Mouse (Mus musculus) erythroblast, adult 5-6 weeks (primary cell): ENCODE measurements around the gene Gnat1. TPM values are rescaled to one million over a fixed set of nuclear protein-coding genes. Genes with fewer than 3 reads are reported as not detected.

Experiments used
- ATAC-seq: replicated peaks from 2 replicates; pipeline ENCODE4 v1.8.0; 2016; ENCODE audit warnings: moderate number of reproducible peaks, mild to moderate bottlenecking, moderate TSS enrichment, inconsistent platforms; ENCODE audit not compliant: poor library complexity, low FRiP score, severe bottlenecking
- total RNA-seq, 2 experiments: library from RNA; stranded (forward) in 1 of 2; stranded (reverse) in 1 of 2; fragments of 150-400 nt in 1 of 2; fragments of 200-764, 138-1000 nt in 1 of 2; gene quantifications; 2 replicates each; pipeline versions ENCODE4 v1.2.3 to v1.2.4; 2015 to 2017; ENCODE audit warnings: low replicate concordance in 2 of 2

Gene Gnat1
- total RNA-seq, 2 experiments from 2014 or later: not detected

DNA sequence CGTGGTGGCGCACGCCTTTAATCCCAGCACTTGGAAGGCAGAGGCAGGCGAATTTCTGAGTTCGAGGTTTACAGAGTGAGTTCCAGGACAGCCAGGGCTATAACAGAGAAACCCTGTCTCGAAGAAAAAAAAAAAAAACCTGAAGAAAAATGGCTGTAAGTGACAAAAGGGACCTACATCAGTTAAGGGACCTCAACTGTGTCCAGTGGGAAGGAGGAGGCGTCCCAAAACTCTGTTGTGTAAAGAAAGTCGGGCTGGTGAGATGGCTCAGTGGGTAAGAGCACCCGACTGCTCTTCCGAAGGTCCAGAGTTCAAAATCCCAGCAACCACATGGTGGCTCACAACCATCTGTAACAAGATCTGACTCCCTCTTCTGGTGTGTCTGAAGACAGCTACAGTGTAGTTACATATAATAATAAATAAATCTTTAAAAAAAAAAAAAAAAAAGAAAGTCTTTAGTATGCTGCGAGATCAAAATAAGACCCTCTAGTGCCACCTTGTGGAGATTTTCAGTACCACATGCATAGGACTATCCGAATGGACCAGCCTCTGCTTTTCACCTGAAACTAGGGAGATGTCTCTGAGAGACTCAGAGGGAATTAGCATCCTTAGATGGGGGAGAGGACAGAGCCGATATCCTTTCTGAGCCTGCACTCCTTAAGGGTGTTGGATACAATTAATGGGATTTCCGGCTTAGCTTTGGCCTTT lies 1.5 kb downstream of the Gnat1 start:
- peak; percentile 68 for ATAC-seq

GRCm38 (mm10) chr9:107677091-107677784 lies 2.3 kb downstream of the Gnat1 start:
- ATAC-seq: peak; percentile 66

GRCm38 (mm10) chr9:107676302-107676701 lies 3.2 kb downstream of the Gnat1 start:
- no peak for ATAC-seq

GRCm38 (mm10) chr9:107675671-107676301 lies 3.7 kb downstream of the Gnat1 start:
- ATAC-seq: no peak

DNA sequence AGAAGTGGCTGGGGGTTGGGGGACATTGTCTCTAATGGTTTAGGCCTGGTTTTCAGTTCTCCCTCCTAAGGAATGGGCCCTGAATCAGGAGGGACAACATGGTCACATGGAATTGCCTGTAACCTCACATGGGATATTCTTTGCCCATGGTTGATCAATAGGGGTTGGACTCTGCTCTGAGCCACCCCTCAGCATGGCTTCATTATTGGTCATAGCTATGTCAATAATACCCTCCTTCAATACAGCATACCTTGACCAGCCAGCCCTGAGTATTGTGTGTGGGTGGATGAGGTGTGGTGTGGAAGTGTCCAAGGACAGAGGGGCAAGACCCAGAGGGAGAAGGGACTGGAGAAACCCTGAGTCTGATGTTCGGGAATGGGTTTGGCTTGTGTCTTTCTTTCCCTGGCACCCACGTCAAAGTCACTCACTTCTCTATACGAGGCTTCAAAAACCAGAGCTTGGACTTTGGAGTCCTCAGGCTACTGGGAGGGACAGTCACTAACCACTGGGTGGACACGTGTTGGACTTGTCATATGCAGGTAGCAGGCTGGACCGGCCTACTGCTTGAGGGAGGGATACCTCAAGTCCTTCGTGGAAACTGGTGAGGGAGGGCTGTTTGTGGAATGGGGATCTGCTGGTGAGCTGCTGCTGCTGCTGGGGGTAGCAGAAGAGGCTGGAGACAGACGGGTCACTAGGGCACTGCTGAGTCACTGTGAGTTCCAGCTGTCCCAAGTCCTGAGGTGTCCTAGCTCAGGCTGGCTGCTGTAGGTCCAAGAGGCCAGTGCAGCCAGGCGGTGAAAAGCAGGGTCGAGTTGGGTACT lies 4.7 kb downstream of the Gnat1 start:
- ATAC-seq: no peak

GRCm38 (mm10) chr9:107670259-107670658 lies 9.3 kb downstream of the Gnat1 start:
- ATAC-seq: no peak

DNA sequence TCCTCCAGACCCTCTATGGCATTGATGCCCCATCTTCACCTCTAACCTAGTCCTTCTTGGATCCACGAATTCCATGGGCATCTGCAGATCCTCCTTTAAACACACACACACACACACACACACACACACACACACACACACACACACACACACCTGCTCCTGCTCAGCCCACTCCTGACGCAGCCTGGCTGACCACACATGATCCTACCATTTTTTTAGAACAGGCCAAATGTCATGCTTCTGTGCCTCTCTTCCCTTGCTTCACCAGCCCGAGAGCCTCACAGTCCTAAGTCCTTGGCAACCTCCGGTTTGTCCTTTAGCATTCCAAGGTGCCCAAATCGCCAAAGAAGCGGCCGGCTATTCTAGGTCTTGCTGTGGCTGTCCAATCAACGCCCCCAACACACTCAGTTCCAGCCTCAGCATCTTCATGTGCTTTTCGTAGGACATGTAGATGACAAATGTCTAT lies 10.0 kb downstream of the Gnat1 start, which contains the start of gene Slc38a3:
TSS of gene Slc38a3 (minus strand) at position 51 of the 466 bp plus-strand sequence.
- no peak for ATAC-seq

DNA sequence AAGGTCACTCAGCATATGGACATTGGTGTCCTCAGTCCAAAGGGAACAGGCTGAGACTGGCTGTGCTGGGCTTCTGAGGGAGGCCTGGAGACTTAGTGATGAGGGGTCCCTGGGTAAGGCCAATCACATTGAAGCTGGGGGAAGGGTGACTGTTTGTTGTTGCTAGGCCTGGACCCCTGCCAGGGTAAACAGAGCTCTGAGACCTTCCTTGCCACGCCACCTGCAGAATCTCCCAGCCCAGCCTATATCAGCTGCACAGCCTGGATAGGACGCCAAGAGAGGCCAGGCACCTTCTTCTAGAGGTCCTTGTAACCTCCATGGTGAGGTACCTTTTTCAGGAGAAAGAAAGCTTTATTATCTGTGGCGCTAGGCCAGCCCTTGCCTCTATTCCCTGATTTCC lies 10.6 kb downstream of the Gnat1 start:
- ATAC-seq: no peak

- ATAC-seq: no peak
Measured at GRCm38 (mm10) chr9:107668011-107668410, 11.5 kb downstream of the Gnat1 start.

DNA sequence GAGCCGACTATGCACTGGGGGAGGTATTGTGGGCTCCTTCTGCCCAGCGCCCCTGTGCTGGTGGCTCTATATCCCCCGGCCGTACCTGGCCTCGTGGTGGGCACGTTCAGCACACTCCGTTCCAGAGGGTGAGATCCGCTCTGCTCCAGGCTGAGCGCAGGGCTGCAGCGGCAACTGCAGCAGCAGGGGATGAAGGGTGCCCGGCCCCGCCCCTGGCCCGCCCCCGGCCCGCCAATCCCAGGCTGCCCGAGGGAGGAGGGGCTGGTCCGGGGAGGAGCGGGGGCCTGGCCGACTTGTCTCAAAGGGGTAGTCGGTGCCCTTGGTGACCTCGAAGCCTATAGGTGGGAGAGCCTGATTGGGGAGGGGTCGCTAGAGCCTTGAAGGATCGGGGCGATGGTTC lies 12.3 kb downstream of the Gnat1 start:
- ATAC-seq: no peak

DNA sequence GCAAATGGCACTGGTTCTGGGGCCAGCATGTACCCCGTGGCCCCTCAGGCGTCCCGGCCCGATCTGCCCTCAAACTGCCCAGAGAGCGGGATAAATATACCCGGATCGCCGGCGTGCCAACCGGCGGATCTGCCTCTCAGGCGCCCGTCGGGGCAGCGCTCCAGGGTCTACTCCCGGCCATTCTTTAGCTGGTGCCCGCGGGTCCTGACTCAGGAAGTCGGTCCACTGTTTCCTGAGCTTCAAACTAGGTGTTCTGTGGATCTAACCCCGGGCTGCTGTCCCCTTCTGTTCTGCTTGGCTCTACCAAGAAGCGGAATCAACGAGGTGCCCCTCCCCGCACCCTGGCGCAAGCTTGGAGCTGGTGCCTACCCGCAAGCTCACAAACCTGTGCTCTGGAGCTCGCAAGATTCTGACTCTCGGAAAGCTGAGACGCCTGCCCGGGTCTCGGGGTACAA lies 12.7 kb downstream of the Gnat1 start:
- ATAC-seq: no peak

- no peak for ATAC-seq
Measured at GRCm38 (mm10) chr9:107665308-107665707, 14.2 kb downstream of the Gnat1 start.

- no peak for ATAC-seq
Measured at GRCm38 (mm10) chr9:107663525-107663924, 16.0 kb downstream of the Gnat1 start.

DNA sequence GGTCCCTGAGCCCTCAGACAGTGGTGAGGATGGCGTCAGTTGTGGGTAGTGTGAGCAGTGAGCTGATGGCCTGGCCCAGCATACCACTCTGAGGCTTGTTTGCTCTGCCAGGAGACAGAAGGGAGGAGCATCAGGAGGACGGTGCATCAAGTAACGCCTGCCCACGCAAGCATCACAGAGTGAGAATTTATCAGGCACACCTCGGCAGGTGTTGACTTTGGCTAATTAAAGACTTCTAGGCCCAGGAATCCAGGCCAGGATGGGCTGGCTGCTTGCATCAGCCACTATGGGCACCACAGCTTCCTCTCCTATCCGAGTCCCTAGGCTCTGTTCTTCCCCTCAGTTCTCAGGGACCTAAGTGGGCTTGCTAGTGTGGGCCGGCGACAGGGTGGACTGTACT lies 17.2 kb downstream of the Gnat1 start:
- no peak for ATAC-seq

DNA sequence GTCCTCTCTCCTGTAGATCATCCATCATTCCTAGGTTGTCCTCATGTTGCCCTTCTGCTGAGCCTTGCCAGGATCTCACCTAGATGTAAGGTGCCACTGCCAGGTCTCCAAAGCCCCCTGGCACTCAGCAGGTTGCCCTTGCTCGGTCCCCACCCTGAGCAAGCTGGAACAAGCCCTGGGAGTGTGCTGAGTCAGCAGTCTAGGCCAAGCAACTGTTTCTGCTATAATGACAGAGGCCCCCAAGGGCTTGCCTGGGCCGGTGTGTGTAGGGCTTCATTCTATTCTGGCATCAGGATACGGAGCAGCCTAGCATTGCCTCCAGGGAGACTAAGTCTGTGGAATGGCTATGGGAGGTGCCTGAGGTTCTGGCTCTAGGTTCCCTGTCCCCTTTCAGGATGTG lies 18.7 kb downstream of the Gnat1 start:
- no peak for ATAC-seq

DNA sequence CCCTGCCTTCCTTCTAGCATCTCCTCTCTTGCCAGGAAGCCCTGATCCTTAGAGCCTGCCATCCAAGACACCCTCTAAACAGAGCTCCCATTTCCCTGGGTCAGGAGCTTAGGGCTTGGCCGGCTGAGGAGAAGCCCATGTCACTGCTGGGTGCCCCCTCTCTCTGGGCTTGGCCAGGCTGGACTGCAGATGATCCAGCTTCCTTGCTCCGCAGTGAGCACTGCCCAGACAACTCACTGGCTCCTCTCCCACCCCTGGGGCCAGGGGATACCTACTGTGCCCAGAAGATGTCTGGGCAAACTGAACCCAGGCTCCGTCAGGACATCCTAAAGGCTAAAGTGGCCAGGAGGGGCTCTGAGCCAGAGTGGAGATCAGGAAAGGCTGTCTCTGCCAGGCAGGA lies 19.6 kb downstream of the Gnat1 start:
- ATAC-seq: no peak

DNA sequence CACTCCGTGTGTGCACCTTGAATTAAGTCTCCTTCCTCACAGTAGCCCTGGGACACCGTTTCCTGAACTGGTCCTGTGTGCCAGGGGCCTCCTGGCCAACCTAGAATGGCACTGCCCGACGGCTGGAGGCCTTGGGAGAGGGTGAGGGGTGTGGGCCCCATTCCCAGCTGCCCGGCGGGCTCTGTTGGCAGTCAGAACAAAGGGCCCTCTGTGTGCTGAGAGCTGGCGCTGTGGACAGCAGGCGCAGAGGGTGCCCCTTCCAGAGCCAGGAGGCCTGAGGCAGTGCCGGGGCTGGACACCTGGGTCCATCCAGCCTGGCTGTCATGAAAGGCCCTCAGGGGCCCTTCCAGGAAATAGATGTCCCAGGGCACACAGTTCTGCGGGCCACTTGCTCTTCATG lies 20.0 kb downstream of the Gnat1 start:
- ATAC-seq: no peak

- no peak for ATAC-seq
Measured at GRCm38 (mm10) chr9:107658096-107658495, 21.4 kb downstream of the Gnat1 start.

DNA sequence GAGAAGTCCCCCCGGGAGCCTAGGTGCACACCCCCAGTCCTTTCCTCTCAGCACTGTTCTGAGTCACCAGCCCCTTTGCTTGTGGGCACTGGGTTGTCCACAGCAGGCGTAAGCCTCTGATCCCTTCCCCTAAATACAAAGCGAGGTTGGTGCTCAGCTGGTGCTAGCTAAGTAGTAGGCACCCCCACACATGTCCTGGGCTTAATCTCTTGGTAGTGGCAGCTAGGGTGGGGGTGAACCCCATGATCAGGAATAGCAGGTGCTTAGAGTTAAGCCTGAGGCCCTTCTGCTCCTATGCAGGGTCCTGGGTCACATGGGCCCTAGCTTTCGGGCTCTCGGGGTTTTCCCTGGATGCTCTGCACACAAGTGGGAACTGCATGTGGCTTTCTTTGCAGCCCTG lies 22.4 kb downstream of the Gnat1 start:
- ATAC-seq: no peak

GRCm38 (mm10) chr9:107654585-107654984 lies 24.9 kb downstream of the Gnat1 start:
- ATAC-seq: no peak
